Mouse (Mus musculus): ENCODE measurements around the gene Sorl1.

DNA sequence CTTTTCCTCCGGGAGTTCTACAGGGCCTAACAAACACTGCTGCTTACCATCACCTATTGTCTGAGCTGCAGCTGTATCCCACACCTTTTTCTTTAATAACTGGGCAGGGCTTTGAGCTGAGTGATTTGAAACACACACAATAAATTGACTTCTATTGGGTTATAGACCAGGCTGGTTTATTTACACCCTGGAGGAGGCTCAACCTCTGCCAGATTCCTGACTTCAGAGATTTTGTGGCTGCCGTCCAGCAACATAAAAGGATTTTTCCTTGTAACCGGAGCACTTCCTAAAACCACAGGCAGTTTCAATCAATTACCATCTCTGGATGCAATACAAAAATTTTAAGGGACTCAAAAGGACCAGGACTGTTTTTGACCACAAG lies 186.1 kb downstream of the Sorl1 start:
- TF ChIP-seq SIN3A (IDR thresholded peaks at IDR 0.05; ENCODE audit: low read length) (no peak), POLR2A (IDR thresholded peaks at IDR 0.05; ENCODE audit: low read depth, low read length) (no peak), NRF1 (IDR thresholded peaks at IDR 0.05; ENCODE audit: low read depth, low read length) (no peak), CTCF (conservative IDR thresholded peaks at IDR 0.05 in 1 of 2, IDR thresholded peaks at IDR 0.05 in 1 of 2; ENCODE audit: low read depth in 2 of 2, low read length in 2 of 2) (no peak), GABPA (IDR thresholded peaks at IDR 0.05; ENCODE audit: insufficient replicate concordance, low read depth, low read length) (no peak), MAZ (IDR thresholded peaks at IDR 0.05; ENCODE audit: low read depth, low read length) (no peak)

Measured in CH12.LX (cell line).